Mouse (Mus musculus) kidney, postnatal 36 days (tissue): ENCODE measurements around the gene Slc44a2.
"Not testable (repeated sequence)": the region's sequence is repeated elsewhere in the genome, so short reads cannot be mapped to it uniquely, and the experiment has no call there.

Experiments
- DNase-seq, 2 experiments: peaks; one replicate each; pipeline ENCODE4 v3.0.0; 2021 to 2022; ENCODE audit warnings: mixed read lengths in 2 of 2

Slc44a2 gene

DNA sequence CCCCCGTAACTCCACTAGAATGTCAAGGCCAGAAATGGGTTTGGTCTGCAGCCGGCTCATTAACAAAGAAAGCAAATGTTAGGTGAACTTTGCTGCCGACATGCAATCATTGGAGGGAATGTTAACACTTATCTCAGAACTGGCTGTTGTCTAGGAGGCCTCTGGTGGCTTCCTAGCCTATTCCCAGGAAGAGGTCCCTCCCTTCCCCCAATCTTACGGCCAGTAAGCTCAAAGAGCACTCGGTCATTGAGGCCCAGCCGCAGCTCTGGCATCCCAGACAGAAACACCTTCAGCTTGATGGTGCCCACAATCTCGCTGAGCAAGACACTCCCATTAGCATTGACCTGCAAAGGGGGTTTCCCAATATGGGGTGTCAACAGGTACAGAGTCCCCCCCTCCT is 15.4 kb upstream of the Slc44a2 start:
- DNase-seq = no peak

DNA sequence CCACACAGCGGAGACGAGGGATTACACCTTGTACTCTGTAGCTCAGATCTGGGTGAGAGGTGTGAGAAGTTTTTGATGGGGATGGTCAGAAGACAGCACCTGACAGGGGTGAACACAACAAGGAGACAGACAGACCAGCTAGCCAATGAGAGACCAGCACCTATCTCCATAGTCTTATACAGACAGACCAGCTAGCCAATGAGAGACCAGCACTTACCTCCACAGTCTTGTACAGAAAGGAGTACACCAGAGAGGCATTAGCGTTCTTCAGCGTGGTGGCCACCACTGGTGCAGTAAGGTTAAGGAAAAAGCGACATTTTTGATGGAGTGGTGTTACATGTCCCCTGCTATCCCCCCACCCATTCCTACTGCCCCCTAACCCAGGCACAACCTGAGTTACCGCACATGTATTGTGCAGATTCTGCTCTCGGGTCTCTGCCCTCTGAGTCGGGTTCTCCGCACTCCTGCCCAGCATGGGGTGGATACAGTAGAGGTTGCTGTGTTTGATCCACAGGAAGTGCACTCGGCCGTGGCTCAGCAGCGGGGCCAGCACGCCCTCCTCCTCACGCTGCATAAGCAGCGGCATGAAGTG is 11.3 kb upstream of the Slc44a2 start:
- DNase-seq = peak; percentile 46 to 49

DNA sequence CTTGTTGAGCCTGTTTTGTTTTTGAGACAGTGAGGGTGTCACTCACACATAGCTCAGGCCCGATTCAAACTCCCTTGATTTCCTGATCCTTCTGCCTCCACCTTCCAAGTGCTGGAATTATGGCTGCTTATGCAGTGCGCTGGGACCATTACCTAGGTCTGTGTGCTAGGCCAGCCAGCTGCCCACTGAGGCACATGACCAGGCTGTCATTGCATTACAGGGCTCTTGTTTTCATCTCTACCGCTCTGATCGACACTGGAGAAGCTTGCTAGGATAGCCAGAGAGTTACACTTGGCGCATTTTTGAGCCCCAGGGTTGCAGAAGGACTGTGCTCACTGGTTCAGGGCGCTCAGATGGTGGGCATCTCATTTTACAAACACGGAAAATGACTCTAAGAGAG is 8.8 kb upstream of the Slc44a2 start:
- no peak for DNase-seq

DNA sequence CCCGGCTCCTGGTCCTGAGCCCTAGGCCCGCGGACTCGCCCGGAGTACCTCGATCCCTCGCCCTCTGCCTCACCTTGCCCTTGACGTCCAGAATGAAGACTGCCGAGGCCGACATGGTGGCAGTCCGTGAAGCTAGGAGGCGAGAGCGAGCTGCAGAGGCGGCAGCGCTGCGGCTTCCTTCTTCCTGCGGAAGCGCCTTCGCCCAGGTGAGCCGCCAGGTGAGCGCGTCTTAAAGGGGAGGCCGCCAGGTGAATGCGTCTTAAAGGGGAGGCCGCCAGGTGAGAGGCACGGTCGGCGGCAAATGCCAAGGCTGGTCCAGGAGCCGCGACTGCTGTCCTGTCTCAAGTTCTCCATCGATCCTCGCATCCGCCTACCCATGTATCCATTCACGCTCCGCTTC is 8.4 kb upstream of the Slc44a2 start, which contains the start of gene Ap1m2:
Ap1m2 (minus strand) TSS at position 204 of the 400 bp plus-strand sequence.
- peak; percentile 62 to 71 for DNase-seq

DNA sequence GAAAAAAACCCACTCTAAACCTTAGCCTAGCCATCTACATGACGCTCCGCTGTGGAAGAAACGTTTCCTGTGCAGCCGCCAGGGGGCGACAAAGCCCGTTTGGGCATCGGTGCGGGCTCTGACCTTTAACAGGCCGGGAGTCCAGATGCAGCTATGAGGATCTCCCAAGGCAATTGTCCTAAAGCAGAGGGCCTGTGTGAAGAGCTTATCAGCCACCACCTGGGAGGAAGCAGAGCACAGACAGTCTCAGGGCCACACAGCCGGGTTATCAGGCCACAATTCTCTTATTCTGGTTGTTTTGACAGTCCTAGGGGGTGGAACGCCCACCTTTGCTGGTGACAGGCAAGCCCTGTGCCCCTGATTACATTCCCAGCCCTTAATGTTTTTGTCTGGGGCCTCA is 7.1 kb upstream of the Slc44a2 start:
- peak; percentile 84 to 96 for DNase-seq

DNA sequence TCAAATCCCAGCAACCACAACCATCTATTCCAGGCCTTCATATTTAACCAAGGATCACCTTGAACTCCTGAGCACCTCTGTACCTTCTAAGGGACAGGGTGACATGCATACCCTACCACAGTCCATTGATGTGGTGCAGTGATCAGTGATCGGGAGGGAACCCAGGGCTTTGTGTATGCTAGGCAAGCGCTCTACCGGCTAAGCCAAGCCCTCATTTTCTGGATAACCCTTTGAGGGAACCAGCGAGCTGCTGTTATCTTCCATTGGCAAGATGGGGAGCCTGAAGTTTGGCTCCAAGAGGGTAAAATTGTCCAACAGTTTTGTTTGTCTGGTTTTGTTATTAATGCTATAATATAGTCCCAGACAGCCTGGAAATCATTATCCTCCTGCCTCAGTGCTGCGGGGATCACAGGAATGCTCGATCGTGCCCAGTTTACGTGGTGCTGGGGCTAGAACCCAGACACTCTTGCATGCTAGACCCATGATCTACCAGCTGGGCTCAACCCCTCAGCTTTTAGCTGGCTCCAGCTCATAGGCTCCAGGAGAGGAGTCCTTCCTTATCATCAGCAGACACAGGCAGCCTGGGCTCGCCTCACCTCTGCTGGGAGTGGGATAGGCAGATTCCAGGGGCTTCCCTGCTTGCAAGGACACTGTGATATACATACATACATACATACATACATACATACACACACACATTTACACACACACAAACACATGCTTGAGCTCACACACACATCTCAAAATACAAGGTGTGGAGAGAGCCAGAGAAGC is 5.9 kb upstream of the Slc44a2 start:
- DNase-seq = no peak

DNA sequence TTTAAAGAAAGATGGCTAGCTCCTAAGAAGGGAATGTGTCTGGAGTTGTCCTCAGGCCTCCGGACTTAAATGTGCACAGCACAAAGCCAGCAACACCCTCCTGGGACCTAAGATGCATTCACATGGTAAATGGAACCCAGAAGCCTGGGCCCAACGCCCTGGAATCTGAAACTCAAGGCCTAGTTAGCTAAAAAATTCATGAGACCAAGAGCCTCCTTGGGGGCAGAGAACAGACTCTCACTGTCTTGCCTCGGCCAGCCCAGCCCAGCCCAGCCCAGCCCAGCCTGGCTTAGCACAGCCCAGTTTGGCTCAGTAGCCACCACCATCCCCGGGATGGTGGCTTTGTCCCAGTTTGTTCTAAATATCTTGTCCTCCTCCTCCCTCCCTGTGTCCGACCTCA is 5.1 kb upstream of the Slc44a2 start:
- no peak for DNase-seq

DNA sequence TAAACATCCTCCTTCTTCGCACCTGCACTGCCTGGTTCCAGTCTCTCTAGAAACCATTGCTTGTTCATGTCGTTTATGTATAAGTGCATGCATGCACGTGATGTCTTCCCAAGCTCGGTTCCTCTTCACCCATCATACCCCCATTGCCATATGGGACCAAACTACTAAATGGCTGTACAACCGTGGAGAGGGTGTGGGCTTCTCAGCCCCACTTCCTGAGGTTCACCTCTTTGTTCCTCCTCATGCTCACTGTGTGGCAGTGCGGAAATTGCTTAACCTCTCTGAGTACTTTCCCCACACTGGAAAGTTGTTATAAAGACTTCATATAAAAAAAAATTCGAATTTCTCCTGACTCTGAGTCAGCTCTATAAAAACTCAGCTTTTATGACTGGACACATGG is 3.8 kb upstream of the Slc44a2 start:
- no peak for DNase-seq

DNA sequence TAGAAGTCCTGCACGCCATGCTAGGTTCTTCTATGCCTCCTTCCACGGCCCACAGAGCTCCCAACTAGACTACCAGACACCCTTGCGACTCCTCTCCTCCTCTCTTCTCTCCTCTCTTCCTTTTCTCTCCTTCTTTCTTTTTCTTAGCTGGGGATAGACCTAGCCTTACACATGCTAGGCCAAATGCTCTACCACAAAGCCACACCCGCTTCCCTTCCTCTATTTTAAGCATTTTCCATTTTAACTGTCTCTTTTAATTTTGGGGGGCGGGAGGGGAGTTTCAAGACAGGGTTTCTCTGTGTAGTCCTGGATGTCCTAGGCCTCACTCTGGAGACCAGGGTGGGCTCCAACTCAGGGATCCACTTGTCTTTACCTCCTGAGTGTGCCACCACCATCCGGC is 1.7 kb upstream of the Slc44a2 start:
- DNase-seq = no peak

DNA sequence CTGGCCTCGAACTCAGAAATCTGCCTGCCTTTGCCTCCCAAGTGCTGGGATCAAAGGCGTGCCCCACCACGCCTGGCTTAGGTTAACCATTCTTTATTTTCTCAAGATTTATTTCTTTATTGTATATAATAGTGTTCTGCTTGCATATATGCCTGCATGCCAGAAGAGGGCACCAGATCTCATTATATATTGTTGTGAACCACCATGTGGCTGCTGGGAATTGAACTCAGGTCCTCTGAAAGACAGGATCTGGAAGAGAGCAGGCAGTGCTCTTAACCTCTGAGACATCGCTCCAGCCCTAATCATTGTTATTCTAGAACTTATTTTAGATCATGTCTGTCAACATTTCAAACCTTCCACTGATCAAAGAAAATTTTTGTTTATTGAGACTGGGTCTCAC is 995 bp upstream of the Slc44a2 start:
- no peak for DNase-seq

DNA sequence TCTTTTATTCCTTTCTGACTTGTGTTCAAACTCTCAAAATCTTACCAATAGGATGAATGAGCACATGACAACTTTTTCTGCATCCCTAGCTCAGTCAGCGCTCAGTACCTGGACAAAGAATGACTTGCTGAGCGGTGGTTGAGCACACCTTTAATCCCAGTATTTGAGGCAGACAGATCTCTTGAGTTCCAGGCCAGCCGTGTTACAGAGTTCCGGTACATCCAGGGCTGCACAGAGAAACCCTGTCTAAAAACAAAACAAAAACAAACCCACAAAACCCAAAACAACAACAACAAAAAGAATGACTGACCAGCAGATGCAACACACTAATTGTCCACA is 249 bp upstream of the Slc44a2 start:
- DNase-seq = no peak

DNA sequence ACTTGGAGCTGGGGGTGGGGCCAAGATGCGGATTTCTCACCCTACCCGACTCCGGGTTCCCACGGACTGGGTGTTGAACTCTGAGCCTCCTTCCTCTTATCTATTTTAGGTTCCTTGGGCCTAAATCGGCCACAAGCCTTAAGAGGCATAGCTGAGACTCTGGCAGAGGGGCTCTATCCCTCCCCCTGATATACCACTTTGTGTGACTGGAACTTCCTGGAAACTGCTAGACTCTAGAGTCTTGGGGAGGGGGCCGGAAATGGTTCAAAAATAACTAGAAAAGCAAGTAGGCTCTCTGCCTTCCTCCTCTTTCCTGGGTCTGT is 976 bp downstream of the Slc44a2 start:
- peak; percentile 56 to 65 for DNase-seq

DNA sequence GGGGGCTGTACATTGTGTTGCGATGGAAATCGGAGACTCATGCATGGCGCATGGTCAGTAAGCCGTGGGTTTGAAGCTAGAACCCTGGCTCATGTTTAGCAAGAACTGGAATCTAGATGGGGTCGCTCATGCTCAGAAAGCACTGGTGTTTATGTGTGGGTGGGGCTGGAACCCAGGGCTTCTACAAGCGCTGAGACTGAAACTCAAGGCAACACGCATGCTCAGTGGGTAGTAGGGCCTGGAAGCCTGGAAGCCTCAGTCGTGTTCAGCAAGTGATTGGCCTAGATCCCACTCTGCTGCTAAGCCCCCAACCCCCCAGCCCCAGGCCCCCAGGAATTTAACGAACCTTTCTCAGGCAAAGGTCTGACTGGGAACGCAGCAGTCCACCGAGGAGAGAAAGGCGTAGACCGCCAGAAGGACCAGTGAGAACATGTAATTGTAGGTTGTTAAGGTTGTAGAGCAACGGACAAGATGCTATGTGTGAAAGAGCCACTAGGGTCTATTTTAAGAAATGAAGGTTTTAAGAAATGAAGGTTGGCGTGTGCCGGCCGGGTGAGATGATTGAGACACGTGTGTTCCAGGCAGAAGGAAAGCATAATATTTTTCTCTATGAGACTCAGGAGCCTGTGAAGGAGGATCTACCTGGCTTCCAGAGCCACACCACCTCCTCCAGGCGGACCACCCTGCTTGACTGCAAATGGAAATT is 1.9 kb downstream of the Slc44a2 start:
- no peak for DNase-seq

DNA sequence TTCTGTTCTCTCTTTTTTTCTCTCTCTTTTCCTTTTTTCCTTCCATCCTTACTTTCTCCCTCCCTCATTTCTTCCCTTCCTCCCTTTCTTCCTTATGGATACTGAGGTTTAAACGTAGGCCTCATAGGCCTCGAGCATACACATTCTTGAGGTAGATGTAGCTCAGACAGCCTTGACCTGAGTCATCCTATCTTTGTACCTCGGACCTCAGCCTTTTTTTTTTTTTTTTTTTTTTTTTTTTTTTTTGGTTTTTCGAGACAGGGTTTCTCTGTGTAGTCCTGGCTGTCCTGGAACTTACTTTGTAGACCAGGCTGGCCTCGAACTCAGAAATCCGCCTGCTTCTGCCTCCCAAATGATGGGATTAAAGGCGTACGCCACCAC is 2.4 kb downstream of the Slc44a2 start:
- DNase-seq = not testable (repeated sequence)

DNA sequence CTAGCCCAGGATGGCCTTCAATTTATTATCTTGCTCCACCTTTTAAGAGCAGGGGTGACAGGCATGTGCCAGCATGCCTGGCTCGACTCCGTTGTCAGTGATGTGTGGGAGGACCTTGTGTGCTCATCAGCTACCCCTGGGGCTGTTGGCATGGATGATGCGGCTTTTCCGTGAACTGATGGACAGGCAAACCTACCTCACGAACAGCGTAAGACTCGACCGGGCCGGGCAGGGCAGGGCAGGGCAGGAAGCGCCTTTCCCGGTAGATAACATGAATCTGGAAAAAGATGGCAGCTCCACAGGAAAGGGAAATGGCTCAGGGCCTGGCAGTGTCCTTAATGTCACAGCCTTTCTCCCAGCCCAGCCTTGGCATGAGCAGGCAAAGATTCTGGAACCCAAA is 3.8 kb downstream of the Slc44a2 start:
- DNase-seq = peak; percentile 44 to 67

DNA sequence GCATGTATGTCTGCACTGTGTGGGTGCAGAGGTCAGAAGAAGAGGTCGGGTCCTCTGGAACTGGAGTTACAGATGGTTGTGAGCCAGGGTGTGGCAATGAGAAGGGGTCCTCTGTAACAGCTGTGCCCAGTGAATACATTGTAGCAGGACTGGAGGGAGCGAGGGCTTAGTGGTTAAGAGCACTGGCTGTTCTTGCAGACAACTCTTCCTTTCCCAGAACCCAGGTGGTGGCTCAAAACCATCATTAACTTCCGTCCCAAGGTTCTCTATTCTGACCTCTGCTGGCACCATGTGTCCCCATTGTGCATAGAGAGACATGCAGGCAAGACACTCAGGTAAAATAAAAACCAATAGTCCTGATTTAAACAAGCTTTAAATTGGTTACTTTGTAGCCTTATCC is 7.1 kb downstream of the Slc44a2 start:
- no peak for DNase-seq

DNA sequence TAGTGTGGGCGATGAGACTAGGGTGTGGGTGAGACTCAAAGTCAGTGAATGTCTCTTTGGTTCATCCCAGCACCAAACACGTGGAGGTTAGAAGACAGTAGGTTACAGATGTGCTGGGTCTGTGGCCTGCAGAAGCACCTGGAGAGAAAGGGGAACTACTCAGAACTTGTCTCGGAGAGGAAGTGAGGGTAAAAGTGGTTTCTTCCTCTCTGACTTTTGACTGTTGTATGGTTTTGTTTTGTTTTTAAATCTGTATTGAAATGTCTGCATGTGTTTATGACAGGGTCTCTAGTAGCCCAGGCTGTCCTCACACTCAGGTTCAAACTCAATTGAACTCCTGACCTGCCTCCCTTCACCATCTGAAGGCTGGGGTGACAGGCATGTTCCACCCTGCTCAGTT is 7.5 kb downstream of the Slc44a2 start:
- no peak for DNase-seq

DNA sequence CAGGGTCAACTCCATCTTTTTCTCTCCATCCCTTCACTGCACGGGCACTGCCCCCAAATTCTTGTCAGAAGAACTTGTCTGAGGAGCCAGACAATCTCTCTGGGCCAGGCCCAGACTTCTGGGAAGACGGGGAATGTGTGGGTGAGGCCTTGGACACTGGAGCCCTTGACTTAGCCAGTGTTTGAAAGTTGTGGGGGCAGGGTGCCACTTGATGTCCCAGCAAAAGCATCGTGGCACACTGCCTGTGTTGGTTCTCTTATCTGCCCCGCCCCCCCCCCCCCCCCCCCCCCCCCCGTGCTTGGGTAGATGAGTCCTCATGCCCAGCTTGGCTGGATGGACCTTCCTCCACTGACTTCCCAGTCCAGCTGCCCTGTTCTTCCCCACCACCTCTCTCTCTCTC is 8.5 kb downstream of the Slc44a2 start:
- DNase-seq = no peak

DNA sequence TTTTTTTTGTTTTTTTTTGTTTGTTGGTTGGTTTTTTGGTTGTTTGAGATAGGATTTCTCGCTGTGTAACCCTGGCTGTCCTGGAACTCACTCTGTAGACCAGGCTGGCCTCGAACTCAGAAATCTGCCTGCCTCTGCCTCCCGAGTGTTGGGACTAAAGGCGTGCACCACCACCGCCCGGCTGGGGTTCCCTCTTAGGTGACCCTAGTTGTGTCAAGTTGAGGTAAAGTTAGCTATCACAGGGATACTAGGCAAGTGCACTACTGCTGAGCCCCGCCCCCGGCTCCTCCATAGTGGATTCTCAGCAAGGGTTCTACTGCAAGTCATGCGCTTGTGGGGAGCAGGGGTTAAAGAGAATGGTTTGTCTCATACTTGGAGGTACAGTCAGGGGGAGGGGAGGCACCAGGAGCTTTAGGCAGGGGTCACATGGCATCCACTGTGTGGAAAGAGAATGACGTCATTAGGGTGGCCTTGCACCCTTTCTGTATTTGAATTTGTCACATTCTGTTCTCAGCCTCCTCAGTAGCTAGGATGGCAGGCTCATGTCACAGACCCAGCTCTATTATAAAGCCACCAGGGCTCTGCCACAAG is 9.3 kb downstream of the Slc44a2 start:
- no peak for DNase-seq

DNA sequence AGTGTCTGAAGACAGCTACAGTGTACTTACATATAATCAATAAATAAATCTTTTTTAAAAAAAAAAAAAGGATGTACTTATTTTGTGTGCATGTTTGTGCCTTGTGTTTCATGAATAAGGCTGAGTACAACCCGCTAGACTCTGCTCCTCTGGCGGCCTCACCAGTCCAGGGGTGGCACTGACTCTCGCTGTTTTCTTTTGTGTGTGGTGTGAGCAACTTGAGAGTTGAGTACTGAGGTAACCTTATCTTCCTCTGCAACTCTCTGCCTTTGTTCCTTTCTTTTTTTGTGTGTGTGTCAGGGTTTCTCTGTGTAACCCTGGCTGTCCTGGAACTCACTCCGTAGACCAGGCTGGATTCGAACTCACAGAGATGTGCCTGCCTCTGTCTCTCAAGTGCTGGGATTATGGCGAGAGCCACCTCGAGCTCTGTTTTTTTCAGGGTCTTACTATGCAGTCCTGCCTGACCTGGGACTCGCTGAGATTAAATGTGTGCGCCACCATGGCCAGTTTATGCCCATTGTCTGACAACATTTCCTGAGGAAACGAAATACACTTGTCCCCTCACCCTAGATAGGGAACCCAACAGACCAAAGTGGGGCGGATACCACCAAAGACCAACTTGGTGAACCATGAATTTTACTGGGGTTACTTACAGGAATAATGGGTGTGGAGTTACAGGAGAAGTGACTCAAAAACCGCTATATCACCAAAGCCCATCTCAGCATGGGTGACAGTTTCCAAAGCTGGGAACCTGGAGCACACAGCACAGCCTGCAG is 11.1 kb downstream of the Slc44a2 start:
- no peak for DNase-seq

DNA sequence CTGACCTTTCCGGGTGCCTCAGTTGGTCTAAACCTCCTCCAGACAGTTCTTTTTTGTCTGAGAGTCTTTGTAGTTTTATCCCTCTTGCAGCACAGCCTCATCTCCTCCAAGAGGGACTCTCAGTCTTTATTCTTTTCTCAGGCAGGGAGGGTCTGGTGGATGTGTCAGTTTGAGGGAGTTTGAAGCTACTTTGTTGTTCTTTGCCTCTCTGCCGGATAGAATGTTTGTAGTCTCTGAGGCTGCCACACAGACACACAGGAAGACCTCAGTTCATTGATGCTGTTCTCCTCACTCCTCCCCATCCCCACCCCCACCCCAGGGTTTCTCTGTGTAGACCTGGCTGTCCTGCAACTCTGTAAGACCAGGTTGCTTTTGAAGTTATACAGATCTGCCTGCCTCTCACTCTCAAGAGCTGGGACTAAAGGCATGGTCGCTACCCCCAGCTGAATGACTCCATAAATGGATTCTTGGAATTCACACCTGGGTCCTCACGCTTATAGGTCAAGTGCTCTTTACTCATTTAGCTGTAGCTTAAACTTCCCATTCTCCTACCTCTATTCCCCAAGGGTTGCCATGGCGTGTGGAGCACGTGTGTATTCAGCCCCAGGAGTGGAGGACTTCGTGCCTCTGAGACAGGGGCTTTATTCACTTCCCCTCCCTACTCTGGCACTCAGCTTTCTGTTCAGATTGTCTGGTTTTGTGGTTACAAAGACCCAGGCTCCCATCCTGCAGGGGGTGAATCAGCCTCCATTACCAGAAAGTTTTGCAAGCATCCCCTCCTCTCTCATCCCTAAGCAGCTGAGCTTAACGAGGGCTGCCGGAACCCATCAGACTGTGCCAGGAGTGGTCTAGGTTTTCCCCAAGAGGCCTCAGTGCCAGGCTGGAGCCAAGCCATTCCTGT is 11.9 kb downstream of the Slc44a2 start:
- no peak for DNase-seq

DNA sequence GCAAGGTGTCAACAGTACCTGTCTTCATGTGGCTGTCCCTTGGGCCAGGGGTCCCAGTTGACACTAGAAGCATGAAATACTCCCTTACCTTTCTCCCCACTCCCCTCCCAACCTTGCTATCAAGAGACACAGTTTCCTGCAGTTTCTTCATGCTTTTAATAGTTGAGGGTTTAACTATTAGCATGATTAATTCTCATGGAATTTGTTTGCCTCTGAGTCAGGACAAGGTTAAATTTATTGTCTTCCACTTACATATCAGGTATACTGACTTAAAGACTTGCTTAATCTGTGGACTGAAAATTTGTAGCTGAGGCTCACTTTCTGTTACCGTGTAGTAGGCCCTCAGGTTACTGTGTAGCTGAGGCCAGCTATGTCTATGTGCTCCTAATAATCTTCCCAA is 13.0 kb downstream of the Slc44a2 start:
- DNase-seq = no peak
